Comparison of ENCODE assay signal across 16 mouse cellular contexts in genomic region chr9:55324516-55324915, GRCm38 (mm10). TPM values are rescaled to one million over a fixed set of nuclear protein-coding genes. Genes with fewer than 3 reads are reported as not detected.
DNase-seq lines count a peak whose midpoint lies in the region; ATAC-seq and TF ChIP-seq lines count a peak whose summit lies in the region.
"Had no signal": no experiment of that assay in that cellular context is flagged by ENCODE, and none has a peak within 500 bp of the region (broad histone marks: within the 10 kb centered on the region; RNA-seq: fewer than 3 reads in every experiment).

No protein-coding gene starts in this region.

- no peaks in the 10 kb centered on the region for H3K4me1 ChIP-seq in stomach, postnatal 0 days (replicated peaks; ENCODE audit: control insufficient read depth, insufficient read depth)
- peaks cover 10% of the 10 kb centered on the region for H3K4me1 ChIP-seq in forebrain, embryonic 12.5 days

- no peak for ATAC-seq in stomach, postnatal 0 days (ENCODE audit: low FRiP score, low TSS enrichment)
- ATAC-seq in forebrain, embryonic 12.5 days (ENCODE audit: low FRiP score): no peak
- ATAC-seq: forebrain, embryonic 14.5 days; midbrain, embryonic 15.5 days had no signal

- H3K4me2 ChIP-seq in stomach, postnatal 0 days (replicated peaks; ENCODE audit: low read depth): no peak overlapping the region
- no peak overlapping the region for H3K4me2 ChIP-seq in forebrain, embryonic 12.5 days
- H3K4me2 ChIP-seq: embryonic facial prominence, embryonic 13.5 days; limb, embryonic 13.5 days; midbrain, embryonic 15.5 days had no signal

- 53% methylated on average over 10 of the region's 10 CpGs for WGBS in stomach, postnatal 0 days
- 53% methylated on average over 10 of the region's 10 CpGs for WGBS in forebrain, embryonic 12.5 days

- H3K36me3 ChIP-seq in stomach, postnatal 0 days (ENCODE audit: control insufficient read depth, insufficient read depth, low read length): no peaks in the 10 kb centered on the region
- H3K36me3 ChIP-seq in forebrain, embryonic 12.5 days (replicated peaks): no peaks in the 10 kb centered on the region
- H3K36me3 ChIP-seq: embryonic facial prominence, embryonic 13.5 days; G1E; limb, embryonic 13.5 days; midbrain, embryonic 15.5 days had no signal

- H3K27ac ChIP-seq in stomach, postnatal 0 days (replicated peaks): no peak overlapping the region
- no peak overlapping the region for H3K27ac ChIP-seq in forebrain, embryonic 12.5 days
- H3K27ac ChIP-seq: embryonic facial prominence, embryonic 13.5 days; limb, embryonic 13.5 days; midbrain, embryonic 15.5 days had no signal

- no peak for TF ChIP-seq EP300 in stomach, postnatal 0 days (optimal IDR thresholded peaks at IDR 0.05)

- H3K27me3 ChIP-seq in stomach, postnatal 0 days (ENCODE audit: control insufficient read depth, insufficient read depth, low read length): 0 out of 2 replicates have a peak, but pooled peaks cover 2% of the 10 kb centered on the region
- peaks cover 42% of the 10 kb centered on the region for H3K27me3 ChIP-seq in forebrain, embryonic 12.5 days

- no peaks in the 10 kb centered on the region for H3K9me3 ChIP-seq in stomach, postnatal 0 days (ENCODE audit: control insufficient read depth, low read length)
- no peaks in the 10 kb centered on the region for H3K9me3 ChIP-seq in forebrain, embryonic 12.5 days
- H3K9me3 ChIP-seq: embryonic facial prominence, embryonic 13.5 days; G1E; limb, embryonic 13.5 days; midbrain, embryonic 15.5 days had no signal

- H3K9ac ChIP-seq in stomach, postnatal 0 days (ENCODE audit: low read length): no peak overlapping the region
- no peak overlapping the region for H3K9ac ChIP-seq in forebrain, embryonic 12.5 days
- H3K9ac ChIP-seq: embryonic facial prominence, embryonic 13.5 days; limb, embryonic 13.5 days; midbrain, embryonic 15.5 days had no signal

- DNase-seq in layer of hippocampus, postnatal 10 days (ENCODE audit: low spot score in 2 of 2): peak; percentile 25 to 37
- no peak for DNase-seq in layer of hippocampus, adult 8-10 months (ENCODE audit: low spot score in 2 of 2)
- DNase-seq in right cerebral cortex, postnatal 4 days: peak; percentile 22
- no peak for DNase-seq in right cerebral cortex, adult 18-20 months
- peak; percentile 82 for DNase-seq in cerebellum, adult 9-10 months
- no peak for DNase-seq in stomach, postnatal 0 days (ENCODE audit: low spot score)
- DNase-seq in spleen, postnatal 10 days (ENCODE audit: low spot score in 2 of 2): no peak
- DNase-seq: lung, postnatal 10 days; spleen, adult 18-20 months; thymus, adult 2 months had no signal

- TF ChIP-seq CTCF in stomach, postnatal 0 days (IDR thresholded peaks at IDR 0.05; ENCODE audit: low read depth): peak; percentile 49

- H3K4me3 ChIP-seq in stomach, postnatal 0 days (ENCODE audit: low read depth, low read length): no peak overlapping the region
- no peak overlapping the region for H3K4me3 ChIP-seq in forebrain, embryonic 12.5 days (replicated peaks)
- H3K4me3 ChIP-seq: embryonic facial prominence, embryonic 13.5 days; limb, embryonic 13.5 days; midbrain, embryonic 15.5 days had no signal

RNA-seq across cellular contexts. Expression of gene Nrg4, which starts 2.1 kb away (rescaled TPM):
- total RNA-seq in layer of hippocampus, postnatal 10 days (2021): under 1 TPM; 0.57 to 0.65 TPM
- under 1 TPM in 3 of 4 experiments, not detected in 1; 0.33 to 0.93 (median 0.65) TPM for total RNA-seq in layer of hippocampus, adult 8-10 months (2022)
- polyA plus RNA-seq in stomach, postnatal 0 days (2015; fragmentation: Nextera tagmentation; extraction: Ambion mirVana): 1.1 and 1.6 TPM in 2 replicates
- 0.87 and 2.2 TPM in 2 replicates for polyA plus RNA-seq in forebrain, embryonic 12.5 days (2016; fragmentation: Nextera tagmentation; extraction: Ambion mirVana)
- polyA plus RNA-seq: G1E had no signal

RNA-seq across cellular contexts. Expression of gene Tmem266, which starts 2.2 kb away (rescaled TPM):
- total RNA-seq in layer of hippocampus, postnatal 10 days (2021): 1 to 10 TPM; 7.7 to 10.0 TPM
- 1 to 10 TPM; 5.8 to 7.7 (median 6.0) TPM for total RNA-seq in layer of hippocampus, adult 8-10 months (2022)
- polyA plus RNA-seq in stomach, postnatal 0 days (2015; fragmentation: Nextera tagmentation; extraction: Ambion mirVana): 0.51 and 0.62 TPM in 2 replicates
- polyA plus RNA-seq in forebrain, embryonic 12.5 days (2016; fragmentation: Nextera tagmentation; extraction: Ambion mirVana): 0.73 and 0.74 TPM in 2 replicates

Comparison
In these comparisons a context has a peak if more than half of its experiments do, and no peak if none do; other contexts are left out.
1. DNase-seq: peak in layer of hippocampus, postnatal 10 days (2 of 2), right cerebral cortex, postnatal 4 days (single experiment) and cerebellum, adult 9-10 months (single experiment); none in layer of hippocampus, adult 8-10 months (0 of 2), right cerebral cortex, adult 18-20 months (single experiment), stomach, postnatal 0 days (single experiment) and spleen, postnatal 10 days (0 of 2).